Mouse (Mus musculus): Measurements from ENCODE around the gene Gm9. TPM values are rescaled to one million over a fixed set of nuclear protein-coding genes. Genes with fewer than 3 reads are reported as not detected.

The Gm9 gene
- polyA plus RNA-seq (2017; shearing (Covaris generic)): not detected

GRCm38 (mm10) chrX:37210941-37211340, at the start of gene Gm9:
Gm9 (minus strand) TSS chrX:37211041.

GRCm38 (mm10) chrX:37249619-37250018, 38.8 kb upstream of the Gm9 start, which contains the start of gene Rhox3a:
Rhox3a (plus strand) TSS chrX:37249919.

GRCm38 (mm10) chrX:37244676-37245075, 33.8 kb upstream of the Gm9 start, which contains the start of gene Rhox2a:
Rhox2a (plus strand) TSS chrX:37244976.

GRCm38 (mm10) chrX:37222158-37222557, 11.3 kb upstream of the Gm9 start, which contains the start of gene Rhox1:
Rhox1 (minus strand) TSS chrX:37222258.

GRCm38 (mm10) chrX:37191105-37191743, 19.6 kb downstream of the Gm9 start, which contains the start of the genes Ndufa1 and Rnf113a1:
Ndufa1 (minus strand) TSS chrX:37191163.
Rnf113a1 (plus strand) TSS chrX:37191245.

GRCm38 (mm10) chrX:37168742-37169141, 42.1 kb downstream of the Gm9 start, which contains the start of gene Akap14:
Akap14 (minus strand) TSS chrX:37168842.

Other genes starting within 250 kb of the Gm9 start
- gene Sept6, start 219.2 kb downstream of the Gm9 start, polyA plus RNA-seq (2017; shearing (Covaris generic)): 147 TPM
- not detected for gene Sowahd, start 162.2 kb downstream of the Gm9 start, polyA plus RNA-seq (2017; shearing (Covaris generic))
- gene Rpl39, start 125.6 kb downstream of the Gm9 start, polyA plus RNA-seq (2017; shearing (Covaris generic)): 628 TPM
- 26.2 TPM for gene Upf3b, start 100.7 kb downstream of the Gm9 start, polyA plus RNA-seq (2017; shearing (Covaris generic))
- gene Nkap, start 84.2 kb downstream of the Gm9 start, polyA plus RNA-seq (2017; shearing (Covaris generic)): 28.3 TPM
- not detected for gene Akap14, start 42.2 kb downstream of the Gm9 start, polyA plus RNA-seq (2017; shearing (Covaris generic))
- gene Ndufa1, start 19.9 kb downstream of the Gm9 start, polyA plus RNA-seq (2017; shearing (Covaris generic)): 288 TPM
- gene Rnf113a1, start 19.8 kb downstream of the Gm9 start, polyA plus RNA-seq (2017; shearing (Covaris generic)): 14.2 TPM
- gene Rhox1, start 11.2 kb upstream of the Gm9 start, polyA plus RNA-seq (2017; shearing (Covaris generic)): not detected
- not detected for gene Rhox2a, start 33.9 kb upstream of the Gm9 start, polyA plus RNA-seq (2017; shearing (Covaris generic))
- not detected for gene Rhox3a, start 38.9 kb upstream of the Gm9 start, polyA plus RNA-seq (2017; shearing (Covaris generic))
- gene Rhox4a, start 54.3 kb upstream of the Gm9 start, polyA plus RNA-seq (2017; shearing (Covaris generic)): not detected
- gene Rhox3a2, start 169.0 kb upstream of the Gm9 start, polyA plus RNA-seq (2017; shearing (Covaris generic)): not detected
- gene Rhox4a2, start 179.8 kb upstream of the Gm9 start, polyA plus RNA-seq (2017; shearing (Covaris generic)): not detected
- gene Rhox2b, start 201.0 kb upstream of the Gm9 start, polyA plus RNA-seq (2017; shearing (Covaris generic)): not detected
- not detected for gene Rhox4b, start 221.5 kb upstream of the Gm9 start, polyA plus RNA-seq (2017; shearing (Covaris generic))
- not detected for gene Rhox2c, start 242.6 kb upstream of the Gm9 start, polyA plus RNA-seq (2017; shearing (Covaris generic))
- gene Rhox3c, start 247.5 kb upstream of the Gm9 start, polyA plus RNA-seq (2017; shearing (Covaris generic)): not detected